Mouse (Mus musculus) myocyte (in vitro differentiated cells): ENCODE measurements around the gene Trim75. TPM values are rescaled to one million over a fixed set of nuclear protein-coding genes. Genes with fewer than 3 reads are reported as not detected.
A peak's percentile ranks its signal among the peaks of the same experiment; 100 is the strongest.

Experiments used
- H3K27me3 ChIP-seq: one replicate; pipeline ENCODE4 v1.6.1; 2011; ENCODE audit not compliant: control insufficient read depth, insufficient read depth, insufficient read length
- H3K36me3 ChIP-seq: one replicate; pipeline ENCODE4 v1.6.1; 2011; ENCODE audit not compliant: control insufficient read depth, insufficient read depth
- H3K4me2 ChIP-seq: one replicate; pipeline ENCODE4 v1.6.1; 2011; ENCODE audit warnings: low read depth, control low read depth
- H3K4me3 ChIP-seq: one replicate; pipeline ENCODE4 v1.5.1; 2011; ENCODE audit warnings: mild to moderate bottlenecking, control low read depth, moderate library complexity
- H3K79me2 ChIP-seq: one replicate; pipeline ENCODE4 v1.6.1; 2011; ENCODE audit not compliant: control insufficient read depth, insufficient read depth
- H3ac ChIP-seq: one replicate; pipeline ENCODE4 v1.6.1; 2011; ENCODE audit not compliant: control insufficient read depth, insufficient read length
- CEBPB ChIP-seq: IDR thresholded peaks from 2 replicates; pipeline ENCODE4 v1.6.1; 2011; ENCODE audit warnings: mild to moderate bottlenecking, moderate library complexity; ENCODE audit not compliant: poor library complexity, insufficient read depth, severe bottlenecking
- E2F4 ChIP-seq: IDR thresholded peaks from one replicate; pipeline ENCODE4 v1.6.1; 2011; ENCODE audit warnings: mild to moderate bottlenecking, control low read depth, moderate library complexity; ENCODE audit not compliant: insufficient read depth
- MAX ChIP-seq: IDR thresholded peaks from one replicate; pipeline ENCODE4 v1.6.1; 2011; ENCODE audit warnings: low read depth, mild to moderate bottlenecking, control low read depth
- MYOD1 ChIP-seq, 3 experiments: IDR thresholded peaks; one replicate each; pipeline ENCODE4 v1.6.1; 2011; ENCODE audit warnings: control low read depth in 2 of 3, low read depth in 2 of 3, mild to moderate bottlenecking in 2 of 3, moderate library complexity in 1 of 3; ENCODE audit not compliant: insufficient read length in 2 of 3, control insufficient read depth in 1 of 3
- MYOG ChIP-seq, 3 experiments: IDR thresholded peaks; one replicate each; pipeline ENCODE4 v1.6.1; 2011; ENCODE audit warnings: control low read depth in 2 of 3, low read depth in 2 of 3, mild to moderate bottlenecking in 2 of 3; ENCODE audit not compliant: insufficient read length in 2 of 3, control insufficient read depth in 1 of 3, insufficient read depth in 1 of 3
- POLR2A ChIP-seq: IDR thresholded peaks from one replicate; pipeline ENCODE4 v1.6.1; 2011; ENCODE audit warnings: low read depth, mild to moderate bottlenecking, control low read depth, moderate library complexity; ENCODE audit not compliant: insufficient read length
- POLR2AphosphoS2 ChIP-seq: IDR thresholded peaks from one replicate; pipeline ENCODE4 v1.6.1; 2011; ENCODE audit warnings: low read depth, control low read depth; ENCODE audit not compliant: insufficient read length
- REST ChIP-seq: IDR thresholded peaks from one replicate; pipeline ENCODE4 v1.6.1; 2011; ENCODE audit warnings: mild to moderate bottlenecking, control low read depth, moderate library complexity; ENCODE audit not compliant: insufficient read depth, insufficient read length
- SRF ChIP-seq: IDR thresholded peaks from one replicate; pipeline ENCODE4 v1.6.1; 2011; ENCODE audit warnings: low read depth; ENCODE audit not compliant: control insufficient read depth, insufficient read length
- TCF12 ChIP-seq: IDR thresholded peaks from one replicate; pipeline ENCODE4 v1.6.1; 2011; ENCODE audit warnings: mild to moderate bottlenecking, control low read depth; ENCODE audit not compliant: poor library complexity, insufficient read depth, severe bottlenecking
- TCF3 ChIP-seq: IDR thresholded peaks from one replicate; pipeline ENCODE4 v1.6.1; 2011; ENCODE audit warnings: low read depth, control low read depth; ENCODE audit not compliant: insufficient read length
- USF1 ChIP-seq: IDR thresholded peaks from one replicate; pipeline ENCODE4 v1.6.1; 2011; ENCODE audit warnings: low read depth, mild to moderate bottlenecking, control low read depth, moderate library complexity
- polyA plus RNA-seq: library from polyadenylated mRNA; unstranded; fragments of >200 nt; fragmentation: generic; extraction: Trizol; gene quantifications from one replicate; pipeline ENCODE4 v1.2.1, GENCODE M21; 2012; ENCODE audit warnings: missing spikeins

Gene Trim75
- polyA plus RNA-seq, 1 experiment, result not detected

GRCm38 (mm10) chr8:64946441-64946819 lies 41.2 kb downstream of the Trim75 start:
- TF ChIP-seq REST (no peak), SRF (no peak), MYOG (IDR thresholded peaks at IDR 0.05; ENCODE audit: control insufficient read depth in 1 of 3, insufficient read depth in 1 of 3, insufficient read length in 2 of 3, low read depth in 2 of 3) (no peak), CEBPB (no peak), USF1 (no peak), POLR2AphosphoS2 (no peak), MYOD1 (IDR thresholded peaks at IDR 0.05; ENCODE audit: control insufficient read depth in 1 of 3, insufficient read length in 2 of 3, low read depth in 2 of 3) (no peak), TCF3 (no peak), POLR2A (no peak), E2F4 (no peak), MAX (no peak), TCF12 (no peak)
- Histone ChIP-seq H3K36me3 (no peaks in the 10 kb centered on the region), H3K4me2 (peak overlapping the region; percentile 82), H3K79me2 (no peaks in the 10 kb centered on the region), H3ac (no peak overlapping the region), H3K27me3 (no peaks in the 10 kb centered on the region), H3K4me3 (peak overlapping the region; percentile 48)

- H3K79me2 ChIP-seq, result no peaks in the 10 kb centered on the region
Observed at GRCm38 (mm10) chr8:64945606-64946005, 42.0 kb downstream of the Trim75 start.

GRCm38 (mm10) chr8:64944831-64945230 lies 42.8 kb downstream of the Trim75 start:
- TF ChIP-seq E2F4, result no peak
- TF ChIP-seq CEBPB, result no peak
- TF ChIP-seq TCF3, result no peak
- no peak for TF ChIP-seq SRF
- TF ChIP-seq USF1, result no peak
- TF ChIP-seq TCF12, result no peak
- TF ChIP-seq MYOG (IDR thresholded peaks at IDR 0.05; ENCODE audit: control insufficient read depth in 1 of 3, insufficient read depth in 1 of 3, insufficient read length in 2 of 3, low read depth in 2 of 3), result no peak
- TF ChIP-seq MAX, result no peak
- TF ChIP-seq POLR2A, result no peak
- no peak for TF ChIP-seq REST
- Histone ChIP-seq H3ac (no peak overlapping the region), H3K36me3 (no peaks in the 10 kb centered on the region), H3K4me2 (no peak overlapping the region), H3K4me3 (no peak overlapping the region), H3K79me2 (no peaks in the 10 kb centered on the region), H3K27me3 (no peaks in the 10 kb centered on the region)

More at GRCm38 (mm10) chr8:64945606-64946005, 42.0 kb downstream of the Trim75 start:
- Histone ChIP-seq H3ac (no peak overlapping the region), H3K4me3 (peak overlapping the region; percentile 48), H3K4me2 (no peak overlapping the region), H3K36me3 (no peaks in the 10 kb centered on the region), H3K27me3 (no peaks in the 10 kb centered on the region)
- TF ChIP-seq MAX (no peak), POLR2AphosphoS2 (no peak), USF1 (no peak), E2F4 (no peak), POLR2A (no peak), TCF3 (no peak), MYOG (IDR thresholded peaks at IDR 0.05; ENCODE audit: control insufficient read depth in 1 of 3, insufficient read depth in 1 of 3, insufficient read length in 2 of 3, low read depth in 2 of 3) (no peak), SRF (no peak), REST (no peak), MYOD1 (IDR thresholded peaks at IDR 0.05; ENCODE audit: control insufficient read depth in 1 of 3, insufficient read length in 2 of 3, low read depth in 2 of 3) (no peak), TCF12 (no peak), CEBPB (no peak)

- Histone ChIP-seq H3ac (no peak overlapping the region), H3K4me2 (no peak overlapping the region), H3K36me3 (no peaks in the 10 kb centered on the region), H3K27me3 (no peaks in the 10 kb centered on the region), H3K4me3 (no peak overlapping the region), H3K79me2 (no peaks in the 10 kb centered on the region)
- TF ChIP-seq USF1, result no peak
- no peak for TF ChIP-seq POLR2A
- no peak for TF ChIP-seq E2F4
- TF ChIP-seq CEBPB, result no peak
- TF ChIP-seq TCF12, result no peak
- TF ChIP-seq POLR2AphosphoS2, result no peak
- no peak for TF ChIP-seq TCF3
- TF ChIP-seq MAX, result no peak
- no peak for TF ChIP-seq REST
- no peak for TF ChIP-seq SRF
- no peak for TF ChIP-seq MYOG (IDR thresholded peaks at IDR 0.05; ENCODE audit: control insufficient read depth in 1 of 3, insufficient read depth in 1 of 3, insufficient read length in 2 of 3, low read depth in 2 of 3)
Observed at GRCm38 (mm10) chr8:64942946-64943345, 44.7 kb downstream of the Trim75 start.

GRCm38 (mm10) chr8:64941495-64941894 lies 46.1 kb downstream of the Trim75 start:
- no peak overlapping the region for H3K4me3 ChIP-seq
- H3K79me2 ChIP-seq, result no peaks in the 10 kb centered on the region
- H3K27me3 ChIP-seq, result no peaks in the 10 kb centered on the region
- H3K36me3 ChIP-seq, result no peaks in the 10 kb centered on the region
- H3K4me2 ChIP-seq, result no peak overlapping the region
- no peak overlapping the region for H3ac ChIP-seq
- TF ChIP-seq MAX (no peak), USF1 (no peak), TCF3 (no peak), POLR2AphosphoS2 (no peak), POLR2A (no peak), E2F4 (no peak), TCF12 (no peak), CEBPB (no peak), REST (no peak), MYOG (IDR thresholded peaks at IDR 0.05; ENCODE audit: control insufficient read depth in 1 of 3, insufficient read depth in 1 of 3, insufficient read length in 2 of 3, low read depth in 2 of 3) (no peak), SRF (no peak), MYOD1 (IDR thresholded peaks at IDR 0.05; ENCODE audit: control insufficient read depth in 1 of 3, insufficient read length in 2 of 3, low read depth in 2 of 3) (no peak)
